Mouse (Mus musculus) heart, embryonic 12.5 days (tissue): ENCODE data around the gene Hs3st3a1. TPM values are rescaled to one million over a fixed set of nuclear protein-coding genes. Genes with fewer than 3 reads are reported as not detected.

Experiments
- ATAC-seq: fragments of 200-750 bp; cut with Nextera tagmentation; 2 replicates; pipeline ENCODE4 v1.8.0; 2017; ENCODE audit warnings: moderate TSS enrichment, moderate library complexity; ENCODE audit not compliant: insufficient number of reproducible peaks, low FRiP score
- H3K27ac ChIP-seq: fragments of 300-500 bp; sonication (generic); 2 replicates; pipeline ENCODE4 v1.5.1; 2016; ENCODE audit warnings: mild to moderate bottlenecking, moderate library complexity; ENCODE audit not compliant: poor library complexity, severe bottlenecking
- H3K27me3 ChIP-seq: fragments of 300-500 bp; sonication (generic); replicated peaks from 2 replicates; pipeline ENCODE4 v1.6.1; 2016; ENCODE audit warnings: mild to moderate bottlenecking, moderate library complexity
- H3K36me3 ChIP-seq: fragments of 300-500 bp; sonication (generic); 2 replicates; pipeline ENCODE4 v1.6.1; 2016; ENCODE audit warnings: mild to moderate bottlenecking, moderate library complexity
- H3K4me1 ChIP-seq: fragments of 300-500 bp; sonication (generic); replicated peaks from 2 replicates; pipeline ENCODE4 v1.6.1; 2016; ENCODE audit warnings: mild to moderate bottlenecking
- H3K4me2 ChIP-seq: fragments of 300-500 bp; sonication (generic); 2 replicates; pipeline ENCODE4 v1.6.1; 2016; ENCODE audit warnings: mild to moderate bottlenecking, moderate library complexity
- H3K4me3 ChIP-seq: fragments of 300-500 bp; sonication (generic); 2 replicates; pipeline ENCODE4 v1.5.1; 2016; ENCODE audit warnings: mild to moderate bottlenecking
- H3K9ac ChIP-seq: fragments of 300-500 bp; sonication (generic); 2 replicates; pipeline ENCODE4 v1.6.1; 2016; ENCODE audit warnings: mild to moderate bottlenecking, moderate library complexity
- H3K9me3 ChIP-seq: fragments of 300-500 bp; sonication (generic); replicated peaks from 2 replicates; pipeline ENCODE4 v1.6.1; 2016; ENCODE audit warnings: mild to moderate bottlenecking, moderate library complexity
- WGBS: fragments of 180-500 bp; shearing (Covaris S2); methylation state at CpG from one replicate; pipeline ENCODE4 v1.1.7; 2016; 5-methylcytosine and 5-hydroxymethylcytosine counted together
- polyA plus RNA-seq: library from polyadenylated mRNA; unstranded; fragments of >200 nt; fragmentation: Nextera tagmentation; extraction: Ambion mirVana; gene quantifications from 2 replicates; pipeline ENCODE4 v1.2.1, GENCODE M21; 2016

Hs3st3a1 gene
- polyA plus RNA-seq: 1.6 and 1.7 TPM in 2 replicates

- Histone ChIP-seq H3K4me2 (peak within 1 kb of the TSS; percentile 97), H3K9ac (peak within 1 kb of the TSS; percentile 74), H3K27ac (peak within 1 kb of the TSS; percentile 30), H3K9me3 (no peaks in the 10 kb centered on the region), H3K4me1 (peaks cover 10% of the 10 kb centered on the region), H3K27me3 (peaks cover 25% of the 10 kb centered on the region), H3K4me3 (peak within 1 kb of the TSS; percentile 64), H3K36me3 (no peaks in the 10 kb centered on the region)
- peak; percentile 88 for ATAC-seq
- WGBS: under 1% methylated on average over 35 of the region's 36 CpGs
These were observed at the start of gene Hs3st3a1 for GRCm38 (mm10) chr11:64434611-64435545. TSS of gene Hs3st3a1 (plus strand) at chr11:64435332.

GRCm38 (mm10) chr11:64386333-64386732, 48.8 kb upstream of the Hs3st3a1 start:
- ATAC-seq: no peak
- Histone ChIP-seq H3K4me1 (no peaks in the 10 kb centered on the region), H3K27ac (no peak overlapping the region), H3K9me3 (no peaks in the 10 kb centered on the region), H3K9ac (no peak overlapping the region), H3K27me3 (no peaks in the 10 kb centered on the region), H3K4me3 (no peak overlapping the region), H3K4me2 (no peak overlapping the region), H3K36me3 (no peaks in the 10 kb centered on the region)
- WGBS: 78% methylated on average over 4 of the region's 4 CpGs

GRCm38 (mm10) chr11:64396331-64396881, 38.7 kb upstream of the Hs3st3a1 start:
- no peaks in the 10 kb centered on the region for H3K9me3 ChIP-seq
- ATAC-seq: no peak
- peaks cover 11% of the 10 kb centered on the region; the same call in 1 of the 2 replicates for H3K27me3 ChIP-seq
- 8% methylated on average over 7 of the region's 7 CpGs for WGBS
- H3K36me3 ChIP-seq: no peaks in the 10 kb centered on the region
- peak overlapping the region; percentile 57 for H3K4me2 ChIP-seq
- peak overlapping the region; percentile 40; the same call in 1 of the 2 replicates for H3K9ac ChIP-seq
- peak overlapping the region; percentile 20 for H3K4me3 ChIP-seq
- H3K27ac ChIP-seq: no peak overlapping the region
- peaks cover 11% of the 10 kb centered on the region; the same call in 1 of the 2 replicates for H3K4me1 ChIP-seq

- WGBS: 36% methylated on average over 6 of the region's 6 CpGs
- H3K4me3 ChIP-seq: no peak overlapping the region
- 0 out of 2 replicates have a peak overlapping the region, but pooled peaks have one; percentile 40 for H3K9ac ChIP-seq
These were observed 38.2 kb upstream of the Hs3st3a1 start for GRCm38 (mm10) chr11:64396949-64397348.

GRCm38 (mm10) chr11:64397612-64398011, 37.5 kb upstream of the Hs3st3a1 start:
- WGBS: 60% methylated on average over 3 of the region's 3 CpGs
- Histone ChIP-seq H3K4me1 (peaks cover 11% of the 10 kb centered on the region; the same call in 1 of the 2 replicates), H3K9me3 (no peaks in the 10 kb centered on the region), H3K4me3 (no peak overlapping the region), H3K27me3 (peaks cover 11% of the 10 kb centered on the region; the same call in 1 of the 2 replicates), H3K27ac (no peak overlapping the region), H3K4me2 (no peak overlapping the region), H3K9ac (no peak overlapping the region), H3K36me3 (no peaks in the 10 kb centered on the region)
- ATAC-seq: no peak

More at GRCm38 (mm10) chr11:64396949-64397348, 38.2 kb upstream of the Hs3st3a1 start:
- Histone ChIP-seq H3K27me3 (peaks cover 11% of the 10 kb centered on the region; the same call in 1 of the 2 replicates), H3K4me2 (peak overlapping the region; percentile 57; the same call in 1 of the 2 replicates), H3K27ac (no peak overlapping the region), H3K36me3 (no peaks in the 10 kb centered on the region), H3K4me1 (peaks cover 11% of the 10 kb centered on the region; the same call in 1 of the 2 replicates), H3K9me3 (no peaks in the 10 kb centered on the region)
- ATAC-seq: no peak

GRCm38 (mm10) chr11:64400534-64401093, 34.5 kb upstream of the Hs3st3a1 start:
- no peaks in the 10 kb centered on the region for H3K36me3 ChIP-seq
- H3K4me1 ChIP-seq: peaks cover 11% of the 10 kb centered on the region; the same call in 1 of the 2 replicates
- H3K9me3 ChIP-seq: no peaks in the 10 kb centered on the region
- H3K4me3 ChIP-seq: no peak overlapping the region
- no peak overlapping the region for H3K4me2 ChIP-seq
- H3K27ac ChIP-seq: no peak overlapping the region
- H3K9ac ChIP-seq: no peak overlapping the region
- ATAC-seq: no peak
- 63% methylated on average over 6 of the region's 6 CpGs for WGBS
- H3K27me3 ChIP-seq: peaks cover 11% of the 10 kb centered on the region; the same call in 1 of the 2 replicates

- H3K9me3 ChIP-seq: peaks cover 8% of the 10 kb centered on the region
- no peak overlapping the region for H3K4me2 ChIP-seq
- WGBS: 70% methylated on average over 1 of the region's 1 CpGs
- no peak overlapping the region for H3K9ac ChIP-seq
- H3K27ac ChIP-seq: no peak overlapping the region
- H3K4me3 ChIP-seq: no peak overlapping the region
- no peaks in the 10 kb centered on the region for H3K36me3 ChIP-seq
- no peaks in the 10 kb centered on the region; the same call in 1 of the 2 replicates for H3K27me3 ChIP-seq
- ATAC-seq: no peak
- no peaks in the 10 kb centered on the region for H3K4me1 ChIP-seq
These were observed 16.2 kb upstream of the Hs3st3a1 start for GRCm38 (mm10) chr11:64418969-64419368.

GRCm38 (mm10) chr11:64435546-64436411, 647 bp downstream of the Hs3st3a1 start:
- under 1% methylated on average over 81 of the region's 81 CpGs for WGBS
- peak overlapping the region; percentile 97 for H3K4me2 ChIP-seq
- no peaks in the 10 kb centered on the region for H3K36me3 ChIP-seq
- peak overlapping the region; percentile 64 for H3K4me3 ChIP-seq
- peak; percentile 72 for ATAC-seq
- H3K4me1 ChIP-seq: peaks cover 10% of the 10 kb centered on the region
- H3K27ac ChIP-seq: peak overlapping the region; percentile 30; the same call in 1 of the 2 replicates
- H3K27me3 ChIP-seq: peaks cover 31% of the 10 kb centered on the region
- peak overlapping the region; percentile 74 for H3K9ac ChIP-seq
- no peaks in the 10 kb centered on the region for H3K9me3 ChIP-seq

GRCm38 (mm10) chr11:64436412-64436727, 1.2 kb downstream of the Hs3st3a1 start, which contains the start of gene F930015N05Rik:
TSS of gene F930015N05Rik (minus strand) at chr11:64436653.
- peak within 1 kb of the TSS; percentile 64 for H3K4me3 ChIP-seq
- 0 out of 2 replicates have a peak within 1 kb of the TSS, but pooled peaks have one; percentile 30 for H3K27ac ChIP-seq
- no peaks in the 10 kb centered on the region for H3K36me3 ChIP-seq
- ATAC-seq: no peak
- under 1% methylated on average over 24 of the region's 24 CpGs for WGBS
- peaks cover 10% of the 10 kb centered on the region for H3K4me1 ChIP-seq
- peak within 1 kb of the TSS; percentile 97 for H3K4me2 ChIP-seq
- H3K9me3 ChIP-seq: no peaks in the 10 kb centered on the region
- peaks cover 35% of the 10 kb centered on the region for H3K27me3 ChIP-seq
- H3K9ac ChIP-seq: peak within 1 kb of the TSS; percentile 74

- no peak for ATAC-seq
- WGBS: 19% methylated on average over 5 of the region's 5 CpGs
- Histone ChIP-seq H3K9ac (peak overlapping the region; percentile 74; the same call in 1 of the 2 replicates), H3K4me2 (peak overlapping the region; percentile 97), H3K36me3 (no peaks in the 10 kb centered on the region), H3K27me3 (peaks cover 35% of the 10 kb centered on the region), H3K27ac (no peak overlapping the region), H3K9me3 (no peaks in the 10 kb centered on the region), H3K4me1 (peaks cover 11% of the 10 kb centered on the region), H3K4me3 (peak overlapping the region; percentile 64)
These were observed 1.7 kb downstream of the Hs3st3a1 start for GRCm38 (mm10) chr11:64436791-64437298.
